Mouse (Mus musculus): ENCODE data around the gene Nek9. TPM values are rescaled to one million over a fixed set of nuclear protein-coding genes. Genes with fewer than 3 reads are reported as not detected.

Gene Nek9
- polyA plus RNA-seq, 1 experiment from 2014 or later, result 14.0 TPM

GRCm38 (mm10) chr12:85341131-85341530 lies 2.0 kb upstream of the Nek9 start:
- ATAC-seq (replicated peaks; ENCODE audit: low FRiP score) (no peak), DNase-seq (ENCODE audit: low spot score) (no peak)
- Histone ChIP-seq H3K36me3 (ENCODE audit: control insufficient read depth, insufficient read depth, low read length) (no peaks in the 10 kb centered on the region), H3K9me3 (ENCODE audit: control insufficient read depth, low read length) (no peaks in the 10 kb centered on the region), H3K27me3 (ENCODE audit: control insufficient read depth, insufficient read depth, low read length) (no peaks in the 10 kb centered on the region), H3K4me3 (ENCODE audit: low read depth, low read length) (no peak overlapping the region), H3K9ac (ENCODE audit: low read length) (no peak overlapping the region), H3K27ac (ENCODE audit: low read depth, low read length) (no peak overlapping the region), H3K4me2 (ENCODE audit: low read depth, low read length, severe bottlenecking) (no peak overlapping the region), H3K4me1 (replicated peaks; ENCODE audit: control insufficient read depth, insufficient read depth, low read length) (peaks cover 2% of the 10 kb centered on the region; the same call in 1 of the 2 replicates)
- 57% methylated on average over 1 of the region's 1 CpGs for WGBS

- Histone ChIP-seq H3K36me3 (ENCODE audit: control insufficient read depth, insufficient read depth, low read length) (no peaks in the 10 kb centered on the region), H3K27me3 (ENCODE audit: control insufficient read depth, insufficient read depth, low read length) (no peaks in the 10 kb centered on the region), H3K4me2 (ENCODE audit: low read depth, low read length, severe bottlenecking) (peak overlapping the region; percentile 63), H3K4me1 (replicated peaks; ENCODE audit: control insufficient read depth, insufficient read depth, low read length) (peaks cover 2% of the 10 kb centered on the region; the same call in 1 of the 2 replicates), H3K9ac (ENCODE audit: low read length) (no peak overlapping the region), H3K27ac (ENCODE audit: low read depth, low read length) (no peak overlapping the region), H3K4me3 (ENCODE audit: low read depth, low read length) (no peak overlapping the region), H3K9me3 (ENCODE audit: control insufficient read depth, low read length) (no peaks in the 10 kb centered on the region)
- no peak for DNase-seq (ENCODE audit: low spot score)
- ATAC-seq (replicated peaks; ENCODE audit: low FRiP score), result no peak
- 53% methylated on average over 4 of the region's 4 CpGs for WGBS
Measured at GRCm38 (mm10) chr12:85339947-85340346, 785 bp upstream of the Nek9 start.

GRCm38 (mm10) chr12:85338815-85339214 lies 347 bp downstream of the Nek9 start:
- Histone ChIP-seq H3K4me1 (replicated peaks; ENCODE audit: control insufficient read depth, insufficient read depth, low read length) (peaks cover 2% of the 10 kb centered on the region; the same call in 1 of the 2 replicates), H3K4me2 (ENCODE audit: low read depth, low read length, severe bottlenecking) (peak overlapping the region; percentile 63), H3K9ac (ENCODE audit: low read length) (peak overlapping the region; percentile 95), H3K4me3 (ENCODE audit: low read depth, low read length) (peak overlapping the region; percentile 97), H3K27ac (ENCODE audit: low read depth, low read length) (peak overlapping the region; percentile 57; the same call in 1 of the 2 replicates), H3K9me3 (ENCODE audit: control insufficient read depth, low read length) (no peaks in the 10 kb centered on the region), H3K27me3 (ENCODE audit: control insufficient read depth, insufficient read depth, low read length) (no peaks in the 10 kb centered on the region), H3K36me3 (ENCODE audit: control insufficient read depth, insufficient read depth, low read length) (no peaks in the 10 kb centered on the region)
- peak; percentile 74 for ATAC-seq (replicated peaks; ENCODE audit: low FRiP score)
- under 1% methylated on average over 42 of the region's 42 CpGs for WGBS
- no peak for DNase-seq (ENCODE audit: low spot score)

- no peak overlapping the region for H3K27ac ChIP-seq (ENCODE audit: low read depth, low read length)
- peaks cover 2% of the 10 kb centered on the region; the same call in 1 of the 2 replicates for H3K4me1 ChIP-seq (replicated peaks; ENCODE audit: control insufficient read depth, insufficient read depth, low read length)
- no peaks in the 10 kb centered on the region for H3K9me3 ChIP-seq (ENCODE audit: control insufficient read depth, low read length)
- H3K4me3 ChIP-seq (ENCODE audit: low read depth, low read length), result no peak overlapping the region; the same call in 1 of the 2 replicates
- no peak for ATAC-seq (replicated peaks; ENCODE audit: low FRiP score)
- 85% methylated on average over 6 of the region's 6 CpGs for WGBS
- no peaks in the 10 kb centered on the region for H3K36me3 ChIP-seq (ENCODE audit: control insufficient read depth, insufficient read depth, low read length)
- H3K4me2 ChIP-seq (ENCODE audit: low read depth, low read length, severe bottlenecking), result peak overlapping the region; percentile 63; the same call in 1 of the 2 replicates
- no peaks in the 10 kb centered on the region for H3K27me3 ChIP-seq (ENCODE audit: control insufficient read depth, insufficient read depth, low read length)
- no peak for DNase-seq (ENCODE audit: low spot score)
- no peak overlapping the region; the same call in 1 of the 2 replicates for H3K9ac ChIP-seq (ENCODE audit: low read length)
Measured at GRCm38 (mm10) chr12:85337567-85338311, 1.4 kb downstream of the Nek9 start.

GRCm38 (mm10) chr12:85330153-85330552 lies 9.0 kb downstream of the Nek9 start:
- 92% methylated on average over 7 of the region's 7 CpGs for WGBS
- DNase-seq (ENCODE audit: low spot score), result no peak
- ATAC-seq (replicated peaks; ENCODE audit: low FRiP score), result no peak
- H3K4me3 ChIP-seq (ENCODE audit: low read depth, low read length), result no peak overlapping the region
- no peaks in the 10 kb centered on the region for H3K4me1 ChIP-seq (replicated peaks; ENCODE audit: control insufficient read depth, insufficient read depth, low read length)
- no peaks in the 10 kb centered on the region for H3K9me3 ChIP-seq (ENCODE audit: control insufficient read depth, low read length)
- H3K4me2 ChIP-seq (ENCODE audit: low read depth, low read length, severe bottlenecking), result no peak overlapping the region
- no peaks in the 10 kb centered on the region for H3K27me3 ChIP-seq (ENCODE audit: control insufficient read depth, insufficient read depth, low read length)
- H3K36me3 ChIP-seq (ENCODE audit: control insufficient read depth, insufficient read depth, low read length), result peaks cover under 1% of the 10 kb centered on the region; the same call in 1 of the 2 replicates
- H3K27ac ChIP-seq (ENCODE audit: low read depth, low read length), result no peak overlapping the region
- H3K9ac ChIP-seq (ENCODE audit: low read length), result no peak overlapping the region

- Histone ChIP-seq H3K4me1 (replicated peaks; ENCODE audit: control insufficient read depth, insufficient read depth, low read length) (no peaks in the 10 kb centered on the region), H3K4me3 (ENCODE audit: low read depth, low read length) (no peak overlapping the region), H3K27me3 (ENCODE audit: control insufficient read depth, insufficient read depth, low read length) (no peaks in the 10 kb centered on the region), H3K27ac (ENCODE audit: low read depth, low read length) (no peak overlapping the region), H3K9me3 (ENCODE audit: control insufficient read depth, low read length) (no peaks in the 10 kb centered on the region), H3K4me2 (ENCODE audit: low read depth, low read length, severe bottlenecking) (no peak overlapping the region), H3K9ac (ENCODE audit: low read length) (no peak overlapping the region), H3K36me3 (ENCODE audit: control insufficient read depth, insufficient read depth, low read length) (peaks cover 7% of the 10 kb centered on the region; the same call in 1 of the 2 replicates)
- WGBS, result 84% methylated on average over 3 of the region's 3 CpGs
- ATAC-seq (replicated peaks; ENCODE audit: low FRiP score) (no peak), DNase-seq (ENCODE audit: low spot score) (no peak)
Measured at GRCm38 (mm10) chr12:85308651-85309050, 30.5 kb downstream of the Nek9 start.

GRCm38 (mm10) chr12:85305247-85305892 lies 33.8 kb downstream of the Nek9 start:
- H3K36me3 ChIP-seq (ENCODE audit: control insufficient read depth, insufficient read depth, low read length), result peaks cover 16% of the 10 kb centered on the region; the same call in 1 of the 2 replicates
- H3K4me2 ChIP-seq (ENCODE audit: low read depth, low read length, severe bottlenecking), result no peak overlapping the region
- no peak overlapping the region for H3K4me3 ChIP-seq (ENCODE audit: low read depth, low read length)
- no peaks in the 10 kb centered on the region for H3K4me1 ChIP-seq (replicated peaks; ENCODE audit: control insufficient read depth, insufficient read depth, low read length)
- H3K27ac ChIP-seq (ENCODE audit: low read depth, low read length), result no peak overlapping the region
- DNase-seq (ENCODE audit: low spot score) (peak; percentile 86), ATAC-seq (replicated peaks; ENCODE audit: low FRiP score) (no peak; the same call in 1 of the 2 replicates)
- no peaks in the 10 kb centered on the region for H3K27me3 ChIP-seq (ENCODE audit: control insufficient read depth, insufficient read depth, low read length)
- H3K9me3 ChIP-seq (ENCODE audit: control insufficient read depth, low read length), result no peaks in the 10 kb centered on the region
- WGBS, result 53% methylated on average over 16 of the region's 16 CpGs
- no peak overlapping the region; the same call in 1 of the 2 replicates for H3K9ac ChIP-seq (ENCODE audit: low read length)

GRCm38 (mm10) chr12:85304725-85305124 lies 34.4 kb downstream of the Nek9 start:
- Histone ChIP-seq H3K9me3 (ENCODE audit: control insufficient read depth, low read length) (no peaks in the 10 kb centered on the region), H3K27ac (ENCODE audit: low read depth, low read length) (no peak overlapping the region), H3K27me3 (ENCODE audit: control insufficient read depth, insufficient read depth, low read length) (no peaks in the 10 kb centered on the region), H3K4me1 (replicated peaks; ENCODE audit: control insufficient read depth, insufficient read depth, low read length) (no peaks in the 10 kb centered on the region), H3K9ac (ENCODE audit: low read length) (no peak overlapping the region), H3K4me3 (ENCODE audit: low read depth, low read length) (no peak overlapping the region), H3K36me3 (ENCODE audit: control insufficient read depth, insufficient read depth, low read length) (peaks cover 16% of the 10 kb centered on the region; the same call in 1 of the 2 replicates), H3K4me2 (ENCODE audit: low read depth, low read length, severe bottlenecking) (no peak overlapping the region)
- no peak for ATAC-seq (replicated peaks; ENCODE audit: low FRiP score)
- WGBS, result 78% methylated on average over 4 of the region's 4 CpGs
- DNase-seq (ENCODE audit: low spot score), result no peak
